Mouse (Mus musculus): ENCODE results near the gene Mtfp1. TPM values are rescaled to one million over a fixed set of nuclear protein-coding genes. Genes with fewer than 3 reads are reported as not detected.
"Not testable (repeated sequence)": the region's sequence is repeated elsewhere in the genome, so short reads cannot be mapped to it uniquely, and the experiment has no call there.

The Mtfp1 gene
- polyA plus RNA-seq, 1 experiment from 2014 or later: 32.2 TPM

- ATAC-seq: no peak
- H3K27me3 ChIP-seq (replicated peaks): 0 out of 2 replicates have a peak, but pooled peaks cover 4% of the 10 kb centered on the region
These were observed 27.7 kb upstream of the Mtfp1 start, which contains the start of gene Sec14l2 for GRCm38 (mm10) chr11:4122742-4123579. Gene Sec14l2, minus strand, starts transcription at chr11:4123415.

GRCm38 (mm10) chr11:4122226-4122625, 27.0 kb upstream of the Mtfp1 start:
- ATAC-seq: no peak
- no peaks in the 10 kb centered on the region for H3K9me3 ChIP-seq
- peaks cover 15% of the 10 kb centered on the region for H3K4me1 ChIP-seq (replicated peaks)
- 72% methylated on average over 5 of the region's 5 CpGs for WGBS
- no peaks in the 10 kb centered on the region for H3K36me3 ChIP-seq
- H3K27ac ChIP-seq: no peak overlapping the region
- H3K4me2 ChIP-seq (replicated peaks): no peak overlapping the region
- peaks cover 10% of the 10 kb centered on the region for H3K27me3 ChIP-seq (replicated peaks)
- H3K9ac ChIP-seq: no peak overlapping the region
- no peak overlapping the region for H3K4me3 ChIP-seq (replicated peaks)

More at GRCm38 (mm10) chr11:4122742-4123579, 27.7 kb upstream of the Mtfp1 start, which contains the start of gene Sec14l2:
- Histone ChIP-seq H3K9me3 (no peaks in the 10 kb centered on the region), H3K27ac (no peak within 1 kb of the TSS), H3K4me3 (replicated peaks) (no peak within 1 kb of the TSS), H3K4me1 (replicated peaks) (peaks cover 9% of the 10 kb centered on the region), H3K4me2 (replicated peaks) (no peak within 1 kb of the TSS), H3K36me3 (no peaks in the 10 kb centered on the region), H3K9ac (no peak within 1 kb of the TSS)
- WGBS: 77% methylated on average over 10 of the region's 10 CpGs

- H3K27me3 ChIP-seq (replicated peaks): peaks cover 14% of the 10 kb centered on the region
- WGBS: 72% methylated on average over 3 of the region's 3 CpGs
These were observed 26.4 kb upstream of the Mtfp1 start for GRCm38 (mm10) chr11:4121691-4122090.

GRCm38 (mm10) chr11:4119635-4120034, 24.4 kb upstream of the Mtfp1 start:
- ATAC-seq: no peak
- Histone ChIP-seq H3K36me3 (no peaks in the 10 kb centered on the region), H3K27ac (no peak overlapping the region), H3K4me1 (replicated peaks) (peaks cover 19% of the 10 kb centered on the region), H3K9ac (no peak overlapping the region), H3K27me3 (replicated peaks) (peaks cover 14% of the 10 kb centered on the region), H3K9me3 (no peaks in the 10 kb centered on the region), H3K4me2 (replicated peaks) (no peak overlapping the region), H3K4me3 (replicated peaks) (no peak overlapping the region)
- WGBS: 76% methylated on average over 5 of the region's 5 CpGs

More at GRCm38 (mm10) chr11:4121691-4122090, 26.4 kb upstream of the Mtfp1 start:
- H3K4me1 ChIP-seq (replicated peaks): peaks cover 18% of the 10 kb centered on the region
- ATAC-seq: no peak
- no peaks in the 10 kb centered on the region for H3K36me3 ChIP-seq
- H3K9me3 ChIP-seq: no peaks in the 10 kb centered on the region
- no peak overlapping the region for H3K9ac ChIP-seq
- H3K4me2 ChIP-seq (replicated peaks): no peak overlapping the region
- no peak overlapping the region for H3K27ac ChIP-seq
- no peak overlapping the region for H3K4me3 ChIP-seq (replicated peaks)

GRCm38 (mm10) chr11:4118081-4118921, 23.1 kb upstream of the Mtfp1 start:
- Histone ChIP-seq H3K27ac (no peak overlapping the region), H3K9me3 (no peaks in the 10 kb centered on the region), H3K27me3 (replicated peaks) (peaks cover 14% of the 10 kb centered on the region), H3K4me2 (replicated peaks) (peak overlapping the region; percentile 96), H3K9ac (peak overlapping the region; percentile 51), H3K4me3 (replicated peaks) (peak overlapping the region; percentile 47), H3K4me1 (replicated peaks) (peaks cover 19% of the 10 kb centered on the region), H3K36me3 (no peaks in the 10 kb centered on the region)
- ATAC-seq: peak; percentile 87
- 2% methylated on average over 41 of the region's 41 CpGs for WGBS

GRCm38 (mm10) chr11:4117372-4118071, 22.3 kb upstream of the Mtfp1 start:
- H3K27me3 ChIP-seq (replicated peaks): peaks cover 14% of the 10 kb centered on the region
- peak overlapping the region; percentile 96 for H3K4me2 ChIP-seq (replicated peaks)
- no peak overlapping the region for H3K9ac ChIP-seq
- peaks cover 19% of the 10 kb centered on the region for H3K4me1 ChIP-seq (replicated peaks)
- H3K4me3 ChIP-seq (replicated peaks): peak overlapping the region; percentile 47
- no peak for ATAC-seq
- WGBS: 27% methylated on average over 3 of the region's 3 CpGs
- H3K36me3 ChIP-seq: no peaks in the 10 kb centered on the region
- H3K27ac ChIP-seq: no peak overlapping the region
- H3K9me3 ChIP-seq: no peaks in the 10 kb centered on the region

GRCm38 (mm10) chr11:4116458-4117141, 21.4 kb upstream of the Mtfp1 start:
- 61% methylated on average over 11 of the region's 11 CpGs for WGBS
- ATAC-seq: no peak
- H3K27me3 ChIP-seq (replicated peaks): peaks cover 14% of the 10 kb centered on the region

GRCm38 (mm10) chr11:4115407-4115806, 20.2 kb upstream of the Mtfp1 start:
- H3K9me3 ChIP-seq: no peaks in the 10 kb centered on the region
- peaks cover 14% of the 10 kb centered on the region for H3K27me3 ChIP-seq (replicated peaks)
- H3K4me2 ChIP-seq (replicated peaks): no peak overlapping the region
- no peak overlapping the region for H3K9ac ChIP-seq
- peaks cover 19% of the 10 kb centered on the region for H3K4me1 ChIP-seq (replicated peaks)
- 84% methylated on average over 4 of the region's 4 CpGs for WGBS
- H3K36me3 ChIP-seq: no peaks in the 10 kb centered on the region
- no peak overlapping the region for H3K27ac ChIP-seq
- ATAC-seq: no peak
- H3K4me3 ChIP-seq (replicated peaks): no peak overlapping the region

More at GRCm38 (mm10) chr11:4116458-4117141, 21.4 kb upstream of the Mtfp1 start:
- no peak overlapping the region for H3K4me3 ChIP-seq (replicated peaks)
- no peaks in the 10 kb centered on the region for H3K9me3 ChIP-seq
- no peaks in the 10 kb centered on the region for H3K36me3 ChIP-seq
- no peak overlapping the region for H3K27ac ChIP-seq
- H3K9ac ChIP-seq: no peak overlapping the region
- no peak overlapping the region for H3K4me2 ChIP-seq (replicated peaks)
- H3K4me1 ChIP-seq (replicated peaks): peaks cover 19% of the 10 kb centered on the region

GRCm38 (mm10) chr11:4114541-4114940, 19.3 kb upstream of the Mtfp1 start:
- H3K4me1 ChIP-seq (replicated peaks): peaks cover 19% of the 10 kb centered on the region
- H3K27ac ChIP-seq; H3K36me3 ChIP-seq; ATAC-seq; H3K9ac ChIP-seq; H3K4me2 ChIP-seq (replicated peaks); H3K4me3 ChIP-seq (replicated peaks); H3K9me3 ChIP-seq: not testable (repeated sequence)
- peaks cover 14% of the 10 kb centered on the region for H3K27me3 ChIP-seq (replicated peaks)
- 82% methylated on average over 6 of the region's 6 CpGs for WGBS

- Histone ChIP-seq H3K36me3 (no peaks in the 10 kb centered on the region), H3K4me2 (replicated peaks) (no peak overlapping the region), H3K9ac (no peak overlapping the region), H3K4me3 (replicated peaks) (no peak overlapping the region), H3K4me1 (replicated peaks) (peaks cover 19% of the 10 kb centered on the region), H3K27ac (no peak overlapping the region), H3K9me3 (no peaks in the 10 kb centered on the region), H3K27me3 (replicated peaks) (peaks cover 14% of the 10 kb centered on the region)
- 77% methylated on average over 6 of the region's 6 CpGs for WGBS
- no peak for ATAC-seq
These were observed 18.7 kb upstream of the Mtfp1 start for GRCm38 (mm10) chr11:4113970-4114369.

- ATAC-seq: no peak
- no peak overlapping the region for H3K27ac ChIP-seq
- peaks cover 14% of the 10 kb centered on the region for H3K27me3 ChIP-seq (replicated peaks)
- 82% methylated on average over 4 of the region's 4 CpGs for WGBS
- H3K4me1 ChIP-seq (replicated peaks): peaks cover 15% of the 10 kb centered on the region
- H3K9ac ChIP-seq: no peak overlapping the region
- H3K36me3 ChIP-seq: no peaks in the 10 kb centered on the region
- no peak overlapping the region for H3K4me2 ChIP-seq (replicated peaks)
- H3K4me3 ChIP-seq (replicated peaks): no peak overlapping the region
- no peaks in the 10 kb centered on the region for H3K9me3 ChIP-seq
These were observed 18.3 kb upstream of the Mtfp1 start for GRCm38 (mm10) chr11:4113496-4113895.

All from intestine, embryonic 15.5 days (tissue).